In the genomic region with DNA sequence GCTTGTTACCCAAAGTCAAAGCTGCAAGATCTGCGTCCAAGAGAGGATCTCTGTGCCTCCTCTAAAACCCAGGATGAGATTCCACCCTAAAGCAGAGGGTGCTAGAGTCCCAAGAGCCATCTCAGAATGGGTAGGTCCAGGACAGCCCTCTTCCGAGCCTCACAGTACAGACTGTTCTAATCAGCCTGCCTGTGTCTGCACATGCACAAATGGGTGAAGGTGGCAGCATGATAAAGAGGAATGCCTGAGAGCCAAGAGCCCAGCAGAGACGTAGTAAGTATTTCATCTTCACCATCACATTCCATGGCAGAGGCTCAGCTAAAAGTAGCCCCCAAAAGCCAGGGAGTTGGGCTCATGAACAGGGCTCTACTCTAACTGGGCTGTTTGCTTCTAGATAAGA, we compare ENCODE assay signal across 17 mouse cellular contexts. TPM values are rescaled to one million over a fixed set of nuclear protein-coding genes. Genes with fewer than 3 reads are reported as not detected.
DNase-seq lines count a peak whose midpoint lies in the region; ATAC-seq and TF ChIP-seq lines count a peak whose summit lies in the region.
"Had no signal": no experiment of that assay in that cellular context is flagged by ENCODE, and none has a peak within 500 bp of the region (broad histone marks: within the 10 kb centered on the region; RNA-seq: fewer than 3 reads in every experiment).

No protein-coding gene starts in this region.

- H3K4me2 ChIP-seq in heart, embryonic 14.5 days (ENCODE audit: low read length) = peak overlapping the region; percentile 75
- peak overlapping the region; percentile 82 for H3K4me2 ChIP-seq in liver, embryonic 14.5 days (ENCODE audit: low read depth)
- H3K4me2 ChIP-seq: embryonic facial prominence, embryonic 12.5 days; forebrain, embryonic 15.5 days; hindbrain, embryonic 14.5 days had no signal

- peaks cover 2% of the 10 kb centered on the region; the same call in 1 of the 2 replicates for H3K36me3 ChIP-seq in heart, embryonic 14.5 days (ENCODE audit: control insufficient read depth, insufficient read depth, low read length)
- peaks cover 0 to 56% of the 10 kb centered on the region in 2 experiments; a peak in 2 of 4 replicates for H3K36me3 ChIP-seq in MEL (ENCODE audit: control insufficient read depth in 1 of 2, insufficient read depth in 2 of 2, low read length in 2 of 2)
- H3K36me3 ChIP-seq in liver, embryonic 14.5 days (replicated peaks; ENCODE audit: control insufficient read depth, insufficient read depth, low read depth) = peaks cover 16% of the 10 kb centered on the region
- H3K36me3 ChIP-seq: embryonic facial prominence, embryonic 12.5 days; forebrain, embryonic 15.5 days had no signal

- no peaks in the 10 kb centered on the region for H3K27me3 ChIP-seq in heart, embryonic 14.5 days (ENCODE audit: control insufficient read depth, insufficient read depth, low read length)
- no peaks in the 10 kb centered on the region for H3K27me3 ChIP-seq in MEL (ENCODE audit: control insufficient read depth in 1 of 2, insufficient read depth in 2 of 2, low read length in 2 of 2)
- no peaks in the 10 kb centered on the region for H3K27me3 ChIP-seq in liver, embryonic 14.5 days (ENCODE audit: control insufficient read depth, insufficient read depth, low read length)
- H3K27me3 ChIP-seq: embryonic facial prominence, embryonic 12.5 days; forebrain, embryonic 15.5 days; Patski had no signal

- no peak for TF ChIP-seq CTCF in MEL (IDR thresholded peaks at IDR 0.05 in 2 of 3, conservative IDR thresholded peaks at IDR 0.05 in 1 of 3; ENCODE audit: control insufficient read depth in 1 of 3, insufficient read depth in 1 of 3, low read depth in 2 of 3, low read length in 3 of 3, poor library complexity in 1 of 3, severe bottlenecking in 1 of 3)
- TF ChIP-seq CTCF in liver, embryonic 14.5 days (IDR thresholded peaks at IDR 0.05; ENCODE audit: low read depth) = peak; percentile 42; the same call in 1 of the 2 replicates

- no peaks in the 10 kb centered on the region for H3K9me3 ChIP-seq in heart, embryonic 14.5 days (ENCODE audit: control insufficient read depth, low read length)
- H3K9me3 ChIP-seq in MEL (replicated peaks; ENCODE audit: insufficient read depth, low read length) = no peaks in the 10 kb centered on the region
- H3K9me3 ChIP-seq in liver, embryonic 14.5 days (ENCODE audit: control insufficient read depth, low read length) = no peaks in the 10 kb centered on the region
- H3K9me3 ChIP-seq: embryonic facial prominence, embryonic 12.5 days; forebrain, embryonic 15.5 days had no signal

- TF ChIP-seq POLR2A in MEL (IDR thresholded peaks at IDR 0.05; ENCODE audit: control insufficient read depth in 1 of 2, insufficient read depth in 1 of 2, low read depth in 1 of 2, low read length in 2 of 2, poor library complexity in 1 of 2) = no peak

- WGBS in heart, embryonic 14.5 days = 48% methylated on average over 3 of the region's 3 CpGs
- WGBS in liver, embryonic 14.5 days (ENCODE audit: insufficient replicate concordance) = 23% methylated on average over 3 of the region's 3 CpGs

- TF ChIP-seq EP300 in MEL (IDR thresholded peaks at IDR 0.05; ENCODE audit: low read depth in 1 of 2, low read length in 2 of 2) = peak; percentile 24 to 67; a peak in 3 of 4 replicates
- TF ChIP-seq EP300 in liver, embryonic 14.5 days (IDR thresholded peaks at IDR 0.05; ENCODE audit: low read depth) = peak; percentile 93

- peaks cover 43 to 74% of the 10 kb centered on the region in 2 experiments for H3K4me1 ChIP-seq in heart, embryonic 14.5 days (ENCODE audit: control insufficient read depth in 2 of 2, insufficient read depth in 2 of 2, low read length in 2 of 2)
- peaks cover 20 to 56% of the 10 kb centered on the region in 2 experiments for H3K4me1 ChIP-seq in MEL (ENCODE audit: control insufficient read depth in 1 of 2, insufficient read depth in 2 of 2, low read length in 2 of 2)
- peaks cover 67 to 70% of the 10 kb centered on the region in 2 experiments for H3K4me1 ChIP-seq in liver, embryonic 14.5 days (replicated peaks; ENCODE audit: control insufficient read depth in 2 of 2, insufficient read depth in 2 of 2, low read length in 1 of 2)

- no peak for ATAC-seq in heart, embryonic 14.5 days (ENCODE audit: insufficient number of reproducible peaks, insufficient read depth, low FRiP score, low read depth)
- peak; percentile 63 for ATAC-seq in erythroblast, adult 5-6 weeks (replicated peaks; ENCODE audit: low FRiP score, poor library complexity, severe bottlenecking)
- peak; percentile 55 for ATAC-seq in liver, embryonic 14.5 days (ENCODE audit: insufficient read depth)
- ATAC-seq: forebrain, embryonic 15.5 days; Patski had no signal

- no peak overlapping the region for H3K9ac ChIP-seq in heart, embryonic 14.5 days (ENCODE audit: low read length)
- no peak overlapping the region for H3K9ac ChIP-seq in MEL (ENCODE audit: control insufficient read depth, low read depth, low read length, poor library complexity, severe bottlenecking)
- H3K9ac ChIP-seq in liver, embryonic 14.5 days (replicated peaks) = peak overlapping the region; percentile 95
- H3K9ac ChIP-seq: embryonic facial prominence, embryonic 12.5 days; forebrain, embryonic 15.5 days; hindbrain, embryonic 14.5 days had no signal

- H3K4me3 ChIP-seq in heart, embryonic 14.5 days (ENCODE audit: control insufficient read depth in 1 of 2, insufficient read depth in 1 of 2, low read depth in 1 of 2, low read length in 2 of 2) = no peak overlapping the region
- H3K4me3 ChIP-seq in MEL (ENCODE audit: control insufficient read depth in 1 of 2, insufficient read depth in 1 of 2, low read depth in 2 of 2, low read length in 2 of 2) = no peak overlapping the region
- H3K4me3 ChIP-seq in liver, embryonic 14.5 days (ENCODE audit: insufficient read depth in 1 of 2, low read depth in 2 of 2, low read length in 2 of 2) = peak overlapping the region; percentile 92 to 96
- H3K4me3 ChIP-seq: embryonic facial prominence, embryonic 12.5 days; forebrain, embryonic 15.5 days had no signal

- H3K79me2 ChIP-seq in MEL (ENCODE audit: control insufficient read depth, insufficient read depth, low read length, poor library complexity) = peaks cover 30% of the 10 kb centered on the region

- no peak for TF ChIP-seq RAD21 in MEL (IDR thresholded peaks at IDR 0.05; ENCODE audit: low read depth, low read length)

- no peak for DNase-seq in heart, postnatal 4 days
- DNase-seq in MEL (ENCODE audit: low read depth, low spot score) = peak; percentile 49
- DNase-seq in liver, embryonic 14.5 days (ENCODE audit: low read depth in 3 of 3, low spot score in 3 of 3) = peak; percentile 81 to 89 (median 85)
- no peak for DNase-seq in right cerebral cortex, postnatal 10 days (ENCODE audit: low spot score in 2 of 2)
- no peak for DNase-seq in adrenal gland, adult 18-20 months (ENCODE audit: low spot score in 2 of 2)
- no peak for DNase-seq in layer of hippocampus, postnatal 10 days (ENCODE audit: low spot score in 2 of 2)
- DNase-seq: cerebellum, postnatal 25 days; gastrocnemius, postnatal 10 days; kidney, adult 8-10 months; layer of hippocampus, adult 9-11 months; left cerebral cortex, postnatal 4 days had no signal

- peak overlapping the region; percentile 42 to 97 for H3K27ac ChIP-seq in heart, embryonic 14.5 days (replicated peaks in 1 of 2; ENCODE audit: control insufficient read depth in 1 of 2, insufficient read depth in 1 of 2, low read depth in 2 of 2, low read length in 2 of 2)
- no peak overlapping the region for H3K27ac ChIP-seq in MEL (ENCODE audit: control insufficient read depth, low read depth, low read length)
- peak overlapping the region; percentile 97 for H3K27ac ChIP-seq in liver, embryonic 14.5 days
- H3K27ac ChIP-seq: embryonic facial prominence, embryonic 12.5 days; hindbrain, embryonic 14.5 days had no signal

TF ChIP-seq in MEL, 35 proteins besides CTCF, POLR2A, EP300 and RAD21:
- TF ChIP-seq CHD1 (IDR thresholded peaks at IDR 0.05; ENCODE audit: low read depth, low read length) (no peak), BHLHE40 (IDR thresholded peaks at IDR 0.05; ENCODE audit: borderline replicate concordance, low read depth, low read length) (peak; percentile 20; the same call in 1 of the 2 replicates), TCF12 (IDR thresholded peaks at IDR 0.05; ENCODE audit: low read depth, low read length) (peak; percentile 64; the same call in 1 of the 2 replicates), GATA1 (IDR thresholded peaks at IDR 0.05; ENCODE audit: low read depth, low read length) (peak; percentile 50; the same call in 1 of the 2 replicates), TAL1 (IDR thresholded peaks at IDR 0.05; ENCODE audit: low read length) (peak; percentile 73)

RNA-seq across cellular contexts. Expression of gene B4galt1, which starts 4.3 kb away (rescaled TPM):
- polyA plus RNA-seq in heart, embryonic 14.5 days (2014; fragmentation: Nextera tagmentation; extraction: Ambion mirVana) = 58.5 and 60.6 TPM in 2 replicates
- total RNA-seq in heart, postnatal 4 days (2021) = 10 to 100 TPM; 92.2 to 93.6 TPM
- total RNA-seq in MEL (2012; rRNA removed) = 10.8 TPM in 2 replicates
- 10 to 100 TPM in 1 of 2 experiments, not detected in 1; 22.5 TPM for polyA plus RNA-seq in MEL (2012; ENCODE audit: insufficient read depth in 1 of 2, insufficient read length in 2 of 2, low read depth in 1 of 2, low replicate concordance in 2 of 2, missing spikeins in 1 of 2)
- 34.5 and 42.3 TPM in 2 replicates for total RNA-seq in erythroblast, adult 5-6 weeks (2015; ENCODE audit: low replicate concordance)
- total RNA-seq in erythroblast, adult 5-6 weeks (2017; ENCODE audit: low replicate concordance) = 29.7 and 31.4 TPM in 2 replicates
- polyA plus RNA-seq in liver, embryonic 14.5 days (2012; rRNA removed) = 13.3 and 14.3 TPM in 2 replicates
- 30.3 and 31.2 TPM in 2 replicates for polyA plus RNA-seq in liver, embryonic 14.5 days (2014; fragmentation: Nextera tagmentation; extraction: Ambion mirVana)
- total RNA-seq in adrenal gland, adult 18-20 months (2021) = 10 to 100 TPM; 53.1 to 62.5 TPM
- total RNA-seq in layer of hippocampus, postnatal 10 days (2021) = 1 to 10 TPM; 6.5 to 7.0 TPM

Comparison
In these comparisons a context has a peak if more than half of its experiments do, and no peak if none do; other contexts are left out.
1. H3K4me3 ChIP-seq: peak in liver, embryonic 14.5 days (2 of 2); none in heart, embryonic 14.5 days (0 of 2) and MEL (0 of 2).
2. DNase-seq: peak in MEL (single experiment) and liver, embryonic 14.5 days (3 of 3); none in heart, postnatal 4 days (single experiment), right cerebral cortex, postnatal 10 days (0 of 2), adrenal gland, adult 18-20 months (0 of 2) and layer of hippocampus, postnatal 10 days (0 of 2).